Mouse (Mus musculus): ENCODE data around the gene Gm20696. TPM values are rescaled to one million over a fixed set of nuclear protein-coding genes. Genes with fewer than 3 reads are reported as not detected.

The Gm20696 gene
- total and polyA plus RNA-seq, 3 experiments: 0.59 TPM; not detected in 2

DNA sequence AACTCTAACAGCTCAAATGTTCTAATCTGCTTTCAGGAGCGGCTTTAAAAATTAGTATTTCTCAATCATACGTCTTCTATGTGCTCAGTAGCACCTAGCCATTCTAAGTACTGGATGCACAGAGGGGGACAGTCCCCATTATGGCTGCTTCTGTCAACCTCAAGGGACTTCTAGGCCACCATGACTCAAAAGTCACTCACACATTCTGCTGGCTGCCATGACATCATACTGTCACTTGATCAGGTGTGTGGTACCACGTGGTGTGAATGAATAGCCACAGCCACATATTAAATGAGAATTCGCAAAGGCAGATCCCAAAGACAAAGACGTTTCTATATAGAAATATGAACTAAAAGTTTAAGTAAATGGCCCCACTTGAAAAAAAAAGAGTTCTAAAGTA is 391.9 kb downstream of the Gm20696 start (continued):
- TF ChIP-seq NRF1 (IDR thresholded peaks at IDR 0.05; ENCODE audit: low read depth, low read length): peak; percentile 51; the same call in 1 of the 2 replicates
- no peak for TF ChIP-seq ZKSCAN1 (IDR thresholded peaks at IDR 0.05; ENCODE audit: borderline replicate concordance, low read depth, low read length)
- TF ChIP-seq USF2 (conservative IDR thresholded peaks at IDR 0.05; ENCODE audit: low read depth, low read length): peak; percentile 90
- no peak for TF ChIP-seq ZMIZ1 (IDR thresholded peaks at IDR 0.05; ENCODE audit: low read depth, low read length)
- peak; percentile 98 for TF ChIP-seq BHLHE40 (IDR thresholded peaks at IDR 0.05; ENCODE audit: low read depth, low read length)
- TF ChIP-seq JUND (conservative IDR thresholded peaks at IDR 0.05; ENCODE audit: low read depth, low read length): peak; percentile 90
- peak; percentile 12; the same call in 1 of the 2 replicates for TF ChIP-seq SMC3 (IDR thresholded peaks at IDR 0.05; ENCODE audit: low read depth, low read length)
- TF ChIP-seq ZC3H11A (IDR thresholded peaks at IDR 0.05; ENCODE audit: low read depth, low read length): no peak
- peak; percentile 97 for TF ChIP-seq EP300 (IDR thresholded peaks at IDR 0.05; ENCODE audit: low read length)

DNA sequence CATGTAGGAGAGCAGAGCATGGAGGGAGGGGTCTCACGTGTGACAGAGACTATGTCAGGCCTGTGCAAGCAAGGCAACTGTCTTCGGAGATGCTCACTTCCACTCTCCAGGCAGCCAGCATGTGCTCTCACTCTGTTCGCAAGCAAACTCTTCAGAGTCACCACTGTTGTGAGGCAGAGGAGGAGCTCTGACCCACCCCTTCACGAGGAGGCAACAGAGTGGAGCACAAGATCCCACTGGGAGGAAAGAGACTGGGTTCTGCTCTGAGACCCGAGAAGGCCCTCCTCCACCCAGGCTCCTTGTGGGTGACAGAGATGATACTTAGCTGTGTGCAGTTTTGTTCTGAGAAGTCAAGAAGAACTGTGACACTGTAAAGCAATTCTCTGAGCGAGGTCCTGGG is 392.4 kb downstream of the Gm20696 start:
- no peaks in the 10 kb centered on the region; the same call in none of the 2 replicates for H3K79me2 ChIP-seq (replicated peaks; ENCODE audit: control insufficient read depth, extremely low read depth, insufficient read depth, poor library complexity, severe bottlenecking)
- dilution Hi-C loops (cut with MboI; ENCODE audit: extremely low pct_ligation_motif_present, extremely low pct_unique_long_range_greater_than_20kb, low sequenced_read_pairs) (no loop called here), in situ Hi-C loops (cut with MboI; ENCODE audit: low pct_ligation_motif_present, low pct_unique_long_range_greater_than_20kb, low sequenced_read_pairs) (loop anchor here (10.0 kb wide), 1 partner anchor 181 kb away; no protein-coding TSS in a partner anchor)
- H3K27ac ChIP-seq (ENCODE audit: insufficient read depth, low read depth): peak overlapping the region; percentile 98
- TF ChIP-seq ETS1 (conservative IDR thresholded peaks at IDR 0.05; ENCODE audit: low read depth, low read length): peak; percentile 31; the same call in 1 of the 2 replicates
- TF ChIP-seq KAT2A (IDR thresholded peaks at IDR 0.05; ENCODE audit: insufficient replicate concordance, low read length): no peak
- peak; percentile 59 for TF ChIP-seq POLR2A (IDR thresholded peaks at IDR 0.05; ENCODE audit: low read depth, low read length)
- no peak for TF ChIP-seq MEF2A (IDR thresholded peaks at IDR 0.05; ENCODE audit: borderline replicate concordance, low read depth, low read length)
- TF ChIP-seq GABPA (IDR thresholded peaks at IDR 0.05; ENCODE audit: insufficient replicate concordance, low read depth, low read length): no peak
- TF ChIP-seq IRF4 (IDR thresholded peaks at IDR 0.05; ENCODE audit: low read depth, low read length): no peak
- no peak for TF ChIP-seq JUN (IDR thresholded peaks at IDR 0.05; ENCODE audit: insufficient read depth, low read depth, low read length)
- no peak for TF ChIP-seq ZMIZ1 (IDR thresholded peaks at IDR 0.05; ENCODE audit: low read depth, low read length)
- peak; percentile 88 for TF ChIP-seq BHLHE40 (IDR thresholded peaks at IDR 0.05; ENCODE audit: low read depth, low read length)
- no peak for TF ChIP-seq USF2 (conservative IDR thresholded peaks at IDR 0.05; ENCODE audit: low read depth, low read length)
- TF ChIP-seq MYC (IDR thresholded peaks at IDR 0.05; ENCODE audit: low read depth, low read length): peak; percentile 71
- TF ChIP-seq TBP (conservative IDR thresholded peaks at IDR 0.05; ENCODE audit: low read depth, low read length): peak; percentile 34; the same call in 1 of the 2 replicates
- TF ChIP-seq MAZ (IDR thresholded peaks at IDR 0.05; ENCODE audit: low read depth, low read length): peak; percentile 14; the same call in 1 of the 2 replicates
- no peak for TF ChIP-seq HCFC1 (IDR thresholded peaks at IDR 0.05; ENCODE audit: low read depth, low read length)
- H3K27me3 ChIP-seq (replicated peaks): no peaks in the 10 kb centered on the region
- H3K4me1 ChIP-seq (ENCODE audit: control insufficient read depth in 1 of 2, insufficient read depth in 2 of 2): peaks cover 39 to 73% of the 10 kb centered on the region in 2 experiments
- peak overlapping the region; percentile 73 for H3K4me2 ChIP-seq (ENCODE audit: insufficient read depth, low read depth, poor library complexity, severe bottlenecking)
- H3K36me3 ChIP-seq (replicated peaks in 1 of 2; ENCODE audit: control insufficient read depth in 1 of 2, insufficient read depth in 1 of 2, low read length in 1 of 2): peaks cover 0 to 4% of the 10 kb centered on the region in 2 experiments
- peak overlapping the region; percentile 76 for H3K9ac ChIP-seq (ENCODE audit: insufficient read depth, low read depth)
- H3K9me3 ChIP-seq (replicated peaks; ENCODE audit: low read length): no peaks in the 10 kb centered on the region
- H3K4me3 ChIP-seq (replicated peaks in 1 of 3; ENCODE audit: low read depth in 2 of 3, low read length in 2 of 3, poor library complexity in 1 of 3): peak overlapping the region in 2 of 3 experiments; percentile 13 to 49
- DNase-seq (ENCODE audit: extremely low read depth): peak; percentile 87
